Mouse (Mus musculus) activated CD4-positive, CD25-positive, alpha-beta regulatory T cell (primary cell): Measurements from ENCODE around the gene Prkx. TPM values are rescaled to one million over a fixed set of nuclear protein-coding genes. Genes with fewer than 3 reads are reported as not detected.

Experiments
- polyA plus RNA-seq, 2 experiments: library from polyadenylated mRNA; unstranded; fragments of 100-300 nt; shearing (Covaris generic); gene quantifications; one replicate each; pipeline ENCODE4 v1.2.1; 2017

Prkx gene
- polyA plus RNA-seq: 10 to 100 TPM; 32.8 to 59.6 TPM

DNA sequence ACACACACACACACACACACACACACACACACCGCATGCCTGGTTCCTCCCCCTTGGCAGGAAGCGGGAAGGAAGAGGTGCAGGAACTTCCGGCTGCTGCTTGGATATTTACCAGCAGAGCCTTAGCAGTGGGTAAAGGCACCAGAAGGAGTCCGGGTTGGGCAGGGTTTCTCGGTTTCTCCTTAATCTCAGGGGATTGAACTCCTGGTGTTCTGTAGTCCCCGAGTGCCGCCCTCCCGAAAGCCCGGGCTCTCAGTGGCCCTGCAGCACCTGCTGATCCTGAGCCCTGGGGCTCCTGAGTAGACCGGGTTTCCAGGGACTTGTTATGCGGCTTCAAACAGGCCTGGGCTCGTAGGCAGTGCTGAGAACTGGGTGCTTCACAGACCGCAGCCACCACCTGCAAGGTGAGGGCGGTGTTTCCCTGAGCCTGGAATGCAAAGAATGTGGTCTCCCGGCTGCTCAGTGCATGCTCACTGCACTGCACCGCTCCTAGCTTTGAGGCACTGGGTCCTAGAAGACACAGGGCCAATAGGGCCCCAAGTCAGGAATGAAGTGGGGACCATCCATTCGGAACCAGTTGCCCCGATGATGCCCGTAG, at the start of gene Prkx:
Gene Prkx (minus strand): TSS at position 41 of the 598 bp plus-strand sequence.

Other genes starting within 250 kb of the Prkx start
- gene Pbsn, start 57.3 kb upstream of the Prkx start, polyA plus RNA-seq: not detected
- not detected for gene Gm14744, start 68.5 kb upstream of the Prkx start, polyA plus RNA-seq
- gene 5430402E10Rik, start 128.8 kb upstream of the Prkx start, polyA plus RNA-seq: not detected